Mouse (Mus musculus) liver, adult 2 months (tissue): ENCODE data around the gene Tmem150b.

Experiments
- CTCF ChIP-seq: fragments of 200-500 bp; IDR thresholded peaks from 2 replicates; pipeline ENCODE4 v1.5.1; 2011; ENCODE audit warnings: low read depth, low read length, control low read depth
- POLR2A ChIP-seq: fragments of 200-500 bp; IDR thresholded peaks from 2 replicates; pipeline ENCODE4 v1.6.1; 2011; ENCODE audit warnings: low read length, control low read depth; ENCODE audit not compliant: insufficient read depth; ENCODE audit errors: extremely low read depth

DNA sequence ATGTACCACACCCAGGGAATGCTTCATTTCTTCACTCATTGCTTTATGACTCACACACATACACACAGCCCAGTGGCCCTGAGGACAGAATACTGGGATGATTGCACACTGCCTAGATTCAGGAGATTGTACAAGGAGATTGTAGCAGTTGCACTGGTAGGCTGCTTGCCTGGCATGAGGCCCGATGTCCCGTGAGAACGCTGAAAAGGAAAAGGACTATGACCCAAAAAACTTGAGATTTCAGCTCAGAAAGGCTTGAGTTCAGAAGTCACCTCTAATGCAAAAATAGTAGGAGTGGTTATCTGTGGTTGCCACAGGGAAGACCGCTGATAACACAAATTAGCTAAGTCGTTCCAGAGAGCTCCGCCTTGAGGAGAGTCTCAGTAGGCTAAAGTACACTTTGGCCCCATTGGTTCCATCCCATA, 7.9 kb upstream of the Tmem150b start:
- TF ChIP-seq CTCF: no peak
- no peak for TF ChIP-seq POLR2A
